Mouse (Mus musculus): ENCODE measurements at regions not wholly inside any gene's neighbourhood (a gene's known extent, or its start where the extent isn't known, plus 50 kb on each side); places are given as distances from the start of the nearest gene placed in this dataset.

DNA sequence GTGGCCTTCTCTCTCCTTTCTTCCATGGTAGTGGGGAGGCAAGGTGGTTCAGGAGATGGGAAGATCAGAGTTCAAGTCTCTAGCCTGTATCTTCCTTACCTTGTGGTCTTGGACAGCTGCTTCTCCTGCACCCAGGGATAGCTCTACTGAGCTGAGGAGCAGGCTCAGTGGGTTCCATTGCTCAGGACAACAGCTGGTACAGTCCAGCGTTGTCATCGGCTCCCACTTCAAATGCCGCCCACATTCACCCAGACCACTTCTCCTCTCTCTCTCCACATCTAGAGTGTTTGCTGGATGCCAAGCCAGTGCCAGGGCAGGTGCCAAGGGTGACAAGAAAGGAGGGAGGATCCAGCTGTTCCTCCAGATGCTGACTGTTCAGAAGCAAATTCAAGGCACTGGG, 260.4 kb downstream of the Tle3 start:
- no peak for DNase-seq (ENCODE audit: low read depth, low spot score)

DNA sequence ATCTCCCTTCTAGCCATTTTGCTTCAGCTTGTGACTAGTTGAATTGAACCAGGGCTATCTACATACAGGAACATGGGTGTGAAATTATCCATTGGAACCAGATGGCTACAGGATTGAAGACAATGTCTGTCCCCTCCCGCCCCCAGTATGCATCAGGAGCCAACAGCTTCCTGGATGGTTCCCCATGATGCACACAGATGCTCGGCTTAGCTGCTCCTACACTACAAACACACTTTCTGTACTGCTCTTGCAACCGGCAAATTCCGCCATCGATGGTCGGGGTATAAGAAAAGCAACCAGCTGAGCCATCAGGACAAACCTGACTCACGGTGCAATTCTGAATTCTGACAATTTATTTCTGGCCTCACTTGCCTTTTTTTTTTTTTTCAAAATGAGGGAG, 258.9 kb downstream of the Tle3 start:
- DNase-seq (ENCODE audit: low read depth, low spot score) = peak; percentile 28

DNA sequence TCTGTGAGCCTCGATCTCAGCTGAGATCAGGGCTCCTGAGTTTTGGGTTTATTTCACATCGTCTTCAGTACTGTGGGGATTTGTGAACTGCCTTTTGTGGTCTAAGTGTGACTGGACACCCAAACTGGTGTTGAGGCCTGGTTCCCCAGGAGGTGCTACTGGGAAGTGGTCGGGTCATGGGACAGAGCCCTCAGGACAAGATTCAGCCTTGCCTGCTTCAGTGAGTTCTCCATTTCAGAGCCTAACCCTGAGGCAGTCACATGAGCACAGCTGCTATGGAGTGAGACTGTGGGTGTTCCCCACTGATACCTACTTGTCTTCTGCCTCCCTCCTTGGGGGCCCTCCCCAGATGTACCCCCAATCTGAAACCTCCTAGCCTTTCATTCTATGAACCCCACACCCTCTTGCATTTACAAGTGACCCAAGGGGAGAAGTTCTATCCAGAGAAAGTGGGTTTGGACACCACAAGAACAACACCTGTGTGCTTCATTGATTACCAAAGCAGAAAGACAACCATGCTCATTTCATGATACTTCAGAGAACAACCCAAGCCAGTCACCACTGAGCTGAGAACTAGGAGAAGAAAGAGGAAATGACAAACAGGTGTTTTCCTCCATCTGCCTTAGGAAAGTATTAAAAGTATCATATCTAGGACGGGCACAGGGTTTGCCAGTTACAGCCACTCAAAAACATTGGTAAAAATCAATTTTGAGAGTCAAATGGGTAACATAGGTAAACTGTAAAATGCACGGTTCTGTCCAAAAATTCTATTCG, 255.8 kb downstream of the Tle3 start:
- DNase-seq (ENCODE audit: low read depth, low spot score) = no peak

- no peak for DNase-seq (ENCODE audit: low read depth, low spot score)
These were observed 250.8 kb downstream of the Tle3 start for GRCm38 (mm10) chr9:61622933-61623332.

- DNase-seq (ENCODE audit: low read depth, low spot score) = no peak
These were observed 249.8 kb downstream of the Tle3 start for GRCm38 (mm10) chr9:61621939-61622338.

DNA sequence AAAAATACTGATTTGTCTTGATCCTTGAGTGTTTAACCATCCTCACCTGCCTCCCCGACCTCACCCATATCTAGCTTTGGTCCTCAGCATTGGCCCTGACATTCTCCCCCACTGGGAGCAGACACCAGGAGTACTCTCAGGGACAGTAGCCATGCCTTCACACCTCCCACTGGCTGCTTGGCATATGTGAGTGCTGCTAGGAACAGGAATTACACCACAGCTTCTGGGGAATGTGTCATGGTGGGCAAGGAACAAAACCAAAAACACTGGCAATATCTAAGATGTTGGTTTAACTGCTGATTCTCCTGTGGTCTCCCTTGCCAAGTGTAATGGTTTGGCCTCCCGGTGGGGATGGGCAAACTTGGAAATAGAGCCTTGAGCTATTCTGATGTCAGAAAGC, 248.6 kb downstream of the Tle3 start:
- DNase-seq (ENCODE audit: low read depth, low spot score) = peak; percentile 61

DNA sequence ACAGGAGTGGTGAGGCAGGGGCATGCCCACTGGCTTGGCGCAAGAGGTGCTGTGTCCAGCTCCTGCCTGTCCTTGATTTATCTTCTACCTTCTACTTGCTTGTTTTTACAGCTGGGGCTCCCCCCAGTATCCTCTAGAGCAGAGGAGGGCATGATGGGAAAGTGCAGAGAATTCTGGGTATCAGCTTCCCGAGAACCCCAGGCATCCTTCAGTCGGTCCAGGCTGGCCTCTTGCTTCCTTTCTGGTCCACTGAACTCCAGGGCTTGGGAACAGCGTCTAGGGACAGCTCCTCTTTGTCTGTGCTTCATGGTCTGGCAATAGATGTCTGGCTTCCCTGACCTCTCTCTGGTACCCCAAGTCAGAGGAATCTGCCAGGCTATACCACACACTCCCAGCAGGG, 247.9 kb downstream of the Tle3 start:
- no peak for DNase-seq (ENCODE audit: low read depth, low spot score)

GRCm38 (mm10) chr9:61618510-61619249, 246.5 kb downstream of the Tle3 start:
- DNase-seq (ENCODE audit: low read depth, low spot score) = no peak

DNA sequence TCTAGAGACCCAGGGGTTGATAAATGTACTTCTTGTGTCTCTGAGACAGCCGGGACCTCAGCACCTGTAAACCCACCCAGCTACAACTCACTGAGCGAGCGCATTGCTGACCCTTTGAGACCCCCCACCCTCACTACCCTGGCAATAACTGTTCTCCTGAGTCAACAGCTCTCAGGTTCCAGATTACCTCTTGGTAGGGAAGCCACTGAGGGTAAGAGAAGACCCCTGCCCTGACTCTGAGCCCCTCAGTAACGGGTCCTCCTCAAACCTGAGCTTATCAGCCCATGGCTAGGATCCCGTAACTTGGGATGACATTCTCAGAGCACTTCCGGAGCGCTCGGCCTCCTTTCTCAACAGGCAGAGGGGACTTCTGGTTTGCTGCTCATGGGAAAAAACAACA, 245.8 kb downstream of the Tle3 start:
- no peak for DNase-seq (ENCODE audit: low read depth, low spot score)

DNA sequence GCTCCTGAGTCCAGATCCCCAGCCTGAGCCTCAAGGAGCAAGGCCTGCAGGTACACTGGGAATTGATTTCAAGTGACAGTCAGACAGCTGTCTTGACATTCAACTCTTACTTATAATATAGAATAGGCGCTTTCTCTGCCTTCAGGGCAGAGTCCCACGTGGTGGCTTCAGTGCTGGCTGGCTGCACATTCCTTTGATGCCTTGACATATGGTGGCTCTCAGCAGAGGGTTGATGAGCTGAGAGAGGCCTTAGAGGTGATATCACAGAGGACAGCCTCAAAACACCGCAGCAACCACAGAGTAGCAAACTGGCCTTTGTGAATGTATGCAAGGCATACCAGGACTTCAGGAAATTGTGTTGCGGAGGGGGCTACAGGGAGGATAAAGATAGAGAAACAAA, 243.4 kb downstream of the Tle3 start:
- no peak for DNase-seq (ENCODE audit: low read depth, low spot score)

GRCm38 (mm10) chr9:61607576-61607975, 235.4 kb downstream of the Tle3 start:
- DNase-seq (ENCODE audit: low read depth, low spot score) = no peak

DNA sequence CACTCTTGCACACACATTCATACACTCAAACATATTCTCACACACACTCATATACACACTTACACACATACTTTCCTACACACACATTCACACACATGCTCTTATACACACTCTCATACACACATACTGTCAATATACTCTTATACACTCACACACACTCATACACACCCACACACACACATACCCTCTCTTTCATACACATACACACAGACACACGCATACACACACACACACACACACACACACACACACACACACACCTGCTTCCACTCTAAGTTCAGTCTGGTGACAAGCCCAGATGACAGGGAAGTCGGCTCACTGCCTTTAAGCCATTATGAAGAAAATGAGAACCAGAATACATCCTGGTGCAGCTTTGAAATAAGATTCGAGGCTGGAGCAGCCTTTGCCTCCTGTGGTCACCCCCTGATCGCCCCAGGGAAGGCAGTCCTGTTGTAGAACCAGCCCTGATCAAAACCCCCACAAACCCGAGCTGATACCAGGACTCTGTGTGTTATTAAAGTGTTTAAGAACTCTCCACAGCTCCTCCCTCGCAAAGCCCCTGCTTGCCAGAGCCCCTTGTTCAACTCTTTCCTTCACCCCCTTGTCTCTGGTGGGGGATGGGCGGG, 230.3 kb downstream of the Tle3 start:
- DNase-seq (ENCODE audit: low read depth, low spot score) = no peak

DNA sequence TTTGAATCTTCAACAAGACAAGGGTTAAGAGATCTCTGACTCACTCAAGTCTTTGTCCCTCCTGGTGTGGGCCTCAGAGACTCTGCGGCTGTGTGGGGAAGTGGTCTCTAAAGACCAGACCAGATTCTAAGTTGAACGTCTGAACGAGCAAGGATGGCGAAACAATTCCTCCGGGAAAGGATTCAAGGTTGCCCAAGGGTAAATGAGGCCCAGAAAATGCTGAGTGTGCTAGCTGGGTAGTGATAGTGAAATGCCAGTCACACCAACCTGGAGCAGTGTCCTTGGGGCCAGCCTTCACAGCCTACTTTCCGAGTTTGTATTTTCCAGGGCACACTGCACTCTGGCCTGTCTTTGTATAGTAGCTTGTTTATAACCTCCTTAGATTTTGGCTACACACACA, 229.7 kb downstream of the Tle3 start:
- DNase-seq (ENCODE audit: low read depth, low spot score) = no peak

DNA sequence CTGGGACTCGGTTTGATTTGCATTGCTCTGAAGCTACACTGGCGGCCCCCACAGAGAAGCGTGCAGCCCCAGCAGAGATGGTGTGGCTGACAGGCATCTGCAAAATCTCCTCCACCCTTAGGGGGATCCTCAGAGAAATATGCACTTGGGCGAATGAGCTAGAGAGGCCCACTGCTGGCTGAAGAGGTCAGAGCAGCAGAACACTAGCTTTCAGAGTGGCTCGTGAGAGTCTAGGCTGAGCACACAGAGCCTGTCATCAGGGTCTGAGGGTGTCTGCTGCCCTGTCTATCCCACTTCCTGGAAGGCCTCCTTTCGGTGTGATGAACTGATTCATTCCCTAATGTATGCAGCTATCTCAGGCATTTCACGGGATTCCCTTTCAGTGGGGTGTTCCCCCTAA, 225.1 kb downstream of the Tle3 start:
- DNase-seq (ENCODE audit: low read depth, low spot score) = no peak

DNA sequence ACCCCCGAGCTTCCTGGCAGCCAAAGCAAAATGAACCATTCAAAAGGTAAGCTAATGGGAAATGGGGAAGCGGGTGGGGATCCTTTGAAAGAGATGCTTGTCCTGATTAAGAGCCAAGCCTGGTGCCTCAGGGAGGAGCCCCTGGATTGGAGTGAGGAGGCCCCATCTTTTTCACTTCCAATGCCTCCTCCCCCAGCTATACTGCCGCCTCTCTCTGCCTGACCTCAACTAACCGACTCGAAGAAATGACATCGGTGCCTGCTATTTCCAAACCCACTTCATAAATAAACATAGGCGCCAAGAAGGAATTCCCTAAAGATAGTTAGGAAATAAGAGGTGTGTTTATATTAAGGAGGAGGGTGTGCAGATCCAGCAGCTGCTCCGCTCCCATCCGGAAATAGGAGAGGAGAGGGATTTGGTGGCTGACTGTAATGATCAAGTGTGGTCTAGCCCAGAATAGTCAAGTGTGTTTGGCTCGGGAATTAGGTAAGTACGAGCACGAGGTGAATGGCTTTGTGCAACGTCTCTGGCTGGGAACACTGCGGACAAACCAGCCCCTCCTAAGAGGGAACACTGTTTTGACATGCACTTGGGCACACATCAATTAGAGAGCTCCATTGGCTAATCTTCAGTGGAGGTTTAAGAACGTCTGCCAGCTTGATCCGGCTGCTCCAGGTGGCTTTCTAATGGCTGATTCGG, 224.4 kb downstream of the Tle3 start:
- DNase-seq (ENCODE audit: low read depth, low spot score) = no peak

DNA sequence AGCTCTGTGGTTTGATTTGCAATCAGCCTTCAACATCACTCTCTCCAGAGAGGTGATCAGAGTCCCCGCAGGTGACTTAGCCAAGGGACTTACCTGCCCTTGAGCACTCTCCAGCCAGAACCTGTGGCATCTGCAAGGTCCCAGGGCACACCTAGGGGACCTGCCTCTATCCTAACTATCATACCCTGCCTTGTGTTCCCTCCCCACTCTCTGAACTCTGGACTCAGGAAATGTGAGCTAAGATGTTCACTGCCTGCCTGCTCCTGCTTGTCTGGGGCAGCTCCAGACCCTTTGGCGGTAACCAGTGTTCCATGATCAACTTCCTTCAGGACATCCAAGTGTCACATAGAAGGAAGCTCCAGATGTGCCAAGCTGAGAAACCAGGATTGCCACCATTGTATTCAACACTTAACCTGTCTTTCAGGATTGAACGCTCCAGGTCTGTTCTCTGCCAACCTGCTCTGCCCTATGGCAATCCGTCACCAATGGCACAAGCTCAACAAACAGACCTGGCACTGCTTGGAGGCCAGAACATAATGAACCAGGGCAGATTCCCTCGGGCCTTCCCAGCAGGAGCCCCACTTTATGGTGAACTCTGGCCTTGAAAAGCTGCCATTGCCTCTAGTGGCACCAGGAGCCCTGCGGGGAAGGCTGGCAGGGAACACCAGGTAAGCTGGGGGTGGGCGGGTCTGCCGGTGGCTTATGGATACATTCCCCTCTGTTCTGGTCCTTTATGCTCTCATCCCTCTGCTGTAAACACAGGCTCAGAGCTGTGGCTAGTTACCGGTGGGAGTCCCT, 223.2 kb downstream of the Tle3 start:
- no peak for DNase-seq (ENCODE audit: low read depth, low spot score)

GRCm38 (mm10) chr9:61593991-61594390, 221.8 kb downstream of the Tle3 start:
- DNase-seq (ENCODE audit: low read depth, low spot score) = no peak

DNA sequence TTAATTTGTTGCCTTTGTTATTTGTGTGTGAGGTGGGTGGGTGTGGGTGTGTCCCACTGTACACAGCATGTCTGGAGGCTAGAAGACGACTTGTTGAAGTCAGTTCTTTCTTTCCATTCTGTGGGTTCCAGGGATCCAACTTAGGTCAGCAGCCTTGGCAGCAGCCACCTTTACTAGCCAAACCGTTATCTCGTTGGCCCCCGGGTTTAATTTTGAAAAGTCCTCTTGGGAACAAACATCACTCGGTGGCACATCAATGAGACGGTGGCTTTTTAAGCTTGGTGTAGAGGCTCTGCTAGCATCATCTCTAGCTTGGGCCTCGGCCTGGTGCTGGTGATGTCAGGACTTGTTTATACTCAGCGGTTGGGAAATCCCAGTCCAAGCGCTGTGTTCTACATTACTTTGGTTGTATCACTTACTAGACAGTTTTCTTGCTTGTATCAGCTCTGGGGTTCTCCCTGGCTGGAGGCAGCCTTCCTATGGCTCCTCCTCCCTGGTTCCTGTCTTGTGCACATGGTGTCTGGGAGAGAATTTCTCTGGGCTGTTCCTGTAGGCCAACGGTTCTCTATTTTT, 217.6 kb downstream of the Tle3 start:
- no peak for DNase-seq (ENCODE audit: low read depth, low spot score)

GRCm38 (mm10) chr9:61583281-61584072, 211.3 kb downstream of the Tle3 start:
- no peak for DNase-seq (ENCODE audit: low read depth, low spot score)

- no peak for DNase-seq (ENCODE audit: low read depth, low spot score)
These were observed 208.9 kb downstream of the Tle3 start for GRCm38 (mm10) chr9:61581046-61581445.
